Mouse (Mus musculus) testis, postnatal 14 days (tissue): Measurements from ENCODE around the gene Pxdc1.
A peak's percentile ranks its signal among the peaks of the same experiment; 100 is the strongest.

Experiments
- DNase-seq: peaks from one replicate; pipeline ENCODE4 v3.0.0; 2021; ENCODE audit warnings: low spot score

The Pxdc1 gene

DNA sequence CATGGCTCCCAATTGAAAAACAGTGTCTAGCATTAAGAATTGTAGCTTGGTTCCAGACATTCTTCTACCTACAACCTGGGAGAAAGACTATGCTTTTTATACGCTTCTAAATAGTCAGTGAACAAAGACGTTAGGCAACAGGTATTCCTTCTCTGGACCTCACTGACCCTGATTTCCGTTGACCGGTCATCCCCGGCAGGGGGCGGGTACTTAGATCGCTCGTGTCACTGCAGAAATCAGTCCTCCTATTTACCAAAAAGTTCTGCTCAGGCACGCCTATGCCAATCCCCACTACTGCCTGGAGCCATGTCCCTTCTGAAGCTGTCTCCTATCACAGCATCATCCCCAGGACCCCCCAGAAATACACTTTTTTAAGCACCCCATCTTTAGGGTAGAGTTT, at the start of gene Pxdc1:
Gene Pxdc1 (minus strand): TSS at position 96 of the 400 bp plus-strand sequence.
- DNase-seq = no peak

DNA sequence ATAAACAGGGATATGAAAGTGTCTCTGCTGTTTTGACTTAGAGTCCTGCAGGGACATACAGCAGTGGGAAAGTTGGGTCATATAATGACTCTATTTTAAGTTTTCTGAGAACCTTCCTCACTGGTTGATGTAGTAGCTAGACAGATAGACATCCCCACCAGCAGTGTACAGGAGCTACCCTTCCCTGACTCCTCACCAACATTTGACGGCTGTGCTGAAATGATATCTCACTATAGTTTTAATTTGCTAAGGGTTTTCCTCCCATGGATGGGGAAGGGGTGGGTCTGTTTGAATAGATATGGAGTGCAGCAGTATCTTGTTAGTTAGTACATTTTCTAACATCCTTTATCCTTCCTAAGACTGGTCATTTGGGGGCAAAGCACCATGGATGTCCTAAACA, 47.3 kb upstream of the Pxdc1 start:
- no peak for DNase-seq

DNA sequence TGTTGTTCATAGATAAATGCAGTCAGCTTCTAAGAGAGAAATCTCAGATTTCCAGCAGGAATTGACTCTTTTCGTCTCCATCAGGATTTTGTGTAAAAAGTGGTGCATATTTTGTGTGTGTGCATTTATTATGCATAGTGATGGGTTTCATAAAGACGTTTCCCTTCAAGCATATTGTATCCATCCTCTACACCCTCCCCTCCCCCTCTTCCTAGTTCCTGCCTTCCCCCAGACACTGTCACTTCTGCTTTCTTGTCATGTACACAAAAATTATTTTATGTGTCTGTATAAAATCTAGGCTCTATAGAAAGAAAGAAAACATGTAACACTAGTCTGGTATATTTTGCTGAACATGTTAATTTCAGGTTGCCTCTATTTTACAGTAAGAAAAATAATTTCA, 46.8 kb upstream of the Pxdc1 start:
- no peak for DNase-seq

GRCm38 (mm10) chr13:34696734-34697332, 43.5 kb upstream of the Pxdc1 start:
- no peak for DNase-seq

DNA sequence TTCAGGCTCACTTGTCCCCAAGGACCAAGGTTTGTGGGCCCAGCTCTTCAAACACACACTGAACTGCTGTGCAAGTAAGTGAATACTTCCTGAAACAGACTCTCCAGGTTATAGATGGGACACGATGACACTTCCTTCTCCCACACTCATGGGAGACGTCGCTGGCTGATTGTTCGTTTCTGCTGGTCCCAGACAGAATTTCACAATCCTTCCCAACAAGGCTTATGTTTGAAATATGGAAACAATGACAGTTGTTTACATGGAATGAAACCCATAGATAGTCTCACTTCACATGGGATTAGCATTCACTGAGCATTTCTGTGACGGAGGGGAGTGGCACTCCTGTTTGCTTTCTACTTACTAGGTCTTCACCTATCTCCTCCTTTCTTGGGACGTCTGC, 39.8 kb upstream of the Pxdc1 start:
- no peak for DNase-seq

- DNase-seq = no peak
These were observed 37.8 kb upstream of the Pxdc1 start for GRCm38 (mm10) chr13:34691049-34691448.

GRCm38 (mm10) chr13:34685008-34685765, 31.9 kb upstream of the Pxdc1 start:
- DNase-seq = no peak

- no peak for DNase-seq
These were observed 30.6 kb upstream of the Pxdc1 start for GRCm38 (mm10) chr13:34683762-34684488.

DNA sequence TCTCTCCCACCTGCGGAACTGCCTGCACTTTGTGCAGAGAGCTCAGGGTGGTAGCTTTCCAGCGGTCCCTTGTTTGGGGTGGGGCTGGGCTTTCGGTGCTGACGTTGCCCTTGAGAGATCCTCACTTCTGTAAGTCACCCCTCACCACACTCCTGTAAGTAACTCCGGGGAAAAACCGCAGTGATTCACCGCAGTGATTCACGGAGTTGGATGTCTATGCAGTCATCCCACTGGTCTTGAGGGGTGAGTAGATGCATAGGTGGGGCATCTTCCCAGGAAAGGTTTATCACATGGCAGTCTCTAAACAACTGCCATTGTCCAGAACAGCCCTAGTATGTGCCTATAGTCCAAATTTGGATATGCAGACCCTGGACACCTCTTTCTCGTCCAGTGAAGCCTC, 30.0 kb upstream of the Pxdc1 start:
- no peak for DNase-seq

GRCm38 (mm10) chr13:34676507-34676906, 23.2 kb upstream of the Pxdc1 start:
- no peak for DNase-seq

- DNase-seq = no peak
These were observed 22.6 kb upstream of the Pxdc1 start for GRCm38 (mm10) chr13:34675847-34676383.

DNA sequence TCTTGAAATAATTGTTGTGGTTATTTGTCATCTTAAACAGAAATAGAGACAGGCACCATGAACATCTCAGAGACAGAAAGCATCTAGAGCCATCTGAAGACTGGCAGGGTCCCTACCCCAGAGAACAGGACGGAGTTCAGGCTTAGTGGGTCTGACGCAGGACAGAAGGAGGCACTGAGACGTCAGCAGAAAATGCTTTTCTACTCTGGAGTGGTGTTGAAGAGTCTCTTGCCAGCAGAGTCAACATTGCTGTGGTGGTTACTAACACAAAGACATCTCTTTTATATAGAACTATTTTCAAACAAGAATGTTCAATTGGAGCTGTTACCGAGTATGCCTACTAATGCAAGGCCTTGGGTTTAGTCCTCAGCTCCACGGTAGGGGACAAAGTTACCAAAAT, 20.1 kb upstream of the Pxdc1 start:
- DNase-seq = no peak

- no peak for DNase-seq
These were observed 16.9 kb upstream of the Pxdc1 start for GRCm38 (mm10) chr13:34669919-34670865.

- DNase-seq = no peak
These were observed 13.9 kb upstream of the Pxdc1 start for GRCm38 (mm10) chr13:34667197-34667596.

GRCm38 (mm10) chr13:34665074-34665473, 11.8 kb upstream of the Pxdc1 start:
- DNase-seq = no peak

- DNase-seq = no peak
These were observed 10.5 kb upstream of the Pxdc1 start for GRCm38 (mm10) chr13:34663762-34664161.

DNA sequence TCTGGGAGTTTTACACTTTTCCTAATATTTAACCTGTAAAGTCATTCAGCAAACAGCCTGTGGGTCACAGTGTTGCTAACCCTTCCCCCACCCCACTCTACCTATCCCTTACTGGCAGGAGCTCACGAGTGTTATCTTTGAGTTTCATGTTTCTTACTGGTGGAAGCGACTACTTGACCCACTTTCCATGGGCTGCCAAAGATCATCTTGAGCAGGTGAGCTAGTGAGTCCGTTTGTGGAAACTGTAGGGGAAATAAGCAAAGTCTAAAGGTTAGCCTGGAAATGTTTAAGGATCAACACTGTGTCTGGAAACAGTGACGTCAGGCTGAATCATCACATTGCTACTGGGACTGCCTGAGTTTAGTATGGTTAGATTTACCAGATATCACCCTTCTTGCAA, 6.2 kb upstream of the Pxdc1 start:
- no peak for DNase-seq

DNA sequence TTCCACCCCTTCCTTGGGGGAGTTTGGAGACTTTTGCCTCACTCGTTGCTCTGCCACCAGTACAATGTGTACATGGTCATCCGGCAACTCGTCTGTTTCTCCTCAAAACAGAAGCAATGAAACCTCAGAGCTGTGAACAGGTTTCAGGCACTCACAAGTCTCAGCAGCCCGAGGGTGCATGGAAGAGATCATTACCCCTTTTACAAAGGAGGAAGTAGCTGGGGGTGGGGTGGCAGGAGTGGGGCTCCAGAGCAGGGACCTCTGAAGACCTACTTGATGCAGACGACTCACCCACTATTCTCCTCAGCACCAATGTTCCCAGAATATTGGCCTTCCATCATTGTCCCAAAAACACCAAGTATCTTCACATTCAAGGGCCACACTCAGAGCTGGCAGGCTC, 3.1 kb upstream of the Pxdc1 start:
- DNase-seq = no peak

GRCm38 (mm10) chr13:34652353-34653241, 689 bp downstream of the Pxdc1 start:
- peak; percentile 49 for DNase-seq

GRCm38 (mm10) chr13:34652016-34652352, 1.3 kb downstream of the Pxdc1 start:
- DNase-seq = no peak

DNA sequence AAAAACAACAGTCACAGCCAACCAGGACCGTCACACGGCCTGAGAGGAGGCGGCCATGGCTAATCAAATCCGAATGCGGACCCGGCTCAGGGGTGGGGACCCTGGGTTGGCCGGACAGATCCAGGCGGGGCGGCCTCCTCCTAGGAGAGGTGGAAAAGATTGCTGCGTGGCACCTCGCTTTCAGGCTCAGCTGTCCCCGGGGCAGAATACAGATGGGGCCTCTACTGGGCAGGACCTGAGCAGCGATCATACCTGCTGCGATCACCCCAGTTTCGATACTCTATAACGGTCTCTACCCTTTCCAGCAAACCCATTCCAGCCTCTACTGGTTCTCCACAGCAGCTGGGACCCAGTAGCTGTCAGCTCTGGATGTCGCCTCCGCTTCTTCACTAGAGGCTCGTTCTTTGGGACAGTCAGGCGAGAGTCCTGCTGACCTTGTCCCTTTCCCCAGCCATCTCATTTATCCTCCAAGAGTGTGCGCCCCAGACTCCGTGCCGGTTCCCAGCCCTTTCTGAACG, 1.8 kb downstream of the Pxdc1 start:
- no peak for DNase-seq
